Mouse (Mus musculus) kidney, adult 9 months (tissue): ENCODE results near the gene Gm10134.

ENCODE experiments used
- DNase-seq: peaks from one replicate; pipeline ENCODE4 v3.0.0; 2022

The Gm10134 gene

GRCm38 (mm10) chr2:28533901-28534435 is 28.1 kb downstream of the Gm10134 start:
- DNase-seq = no peak

GRCm38 (mm10) chr2:28534436-28535262 is 28.8 kb downstream of the Gm10134 start:
- DNase-seq = no peak

GRCm38 (mm10) chr2:28535263-28535540 is 29.3 kb downstream of the Gm10134 start:
- no peak for DNase-seq

- DNase-seq = no peak
Observed at GRCm38 (mm10) chr2:28535650-28536049, 29.8 kb downstream of the Gm10134 start.

- no peak for DNase-seq
Observed at GRCm38 (mm10) chr2:28536166-28536565, 30.3 kb downstream of the Gm10134 start.

DNA sequence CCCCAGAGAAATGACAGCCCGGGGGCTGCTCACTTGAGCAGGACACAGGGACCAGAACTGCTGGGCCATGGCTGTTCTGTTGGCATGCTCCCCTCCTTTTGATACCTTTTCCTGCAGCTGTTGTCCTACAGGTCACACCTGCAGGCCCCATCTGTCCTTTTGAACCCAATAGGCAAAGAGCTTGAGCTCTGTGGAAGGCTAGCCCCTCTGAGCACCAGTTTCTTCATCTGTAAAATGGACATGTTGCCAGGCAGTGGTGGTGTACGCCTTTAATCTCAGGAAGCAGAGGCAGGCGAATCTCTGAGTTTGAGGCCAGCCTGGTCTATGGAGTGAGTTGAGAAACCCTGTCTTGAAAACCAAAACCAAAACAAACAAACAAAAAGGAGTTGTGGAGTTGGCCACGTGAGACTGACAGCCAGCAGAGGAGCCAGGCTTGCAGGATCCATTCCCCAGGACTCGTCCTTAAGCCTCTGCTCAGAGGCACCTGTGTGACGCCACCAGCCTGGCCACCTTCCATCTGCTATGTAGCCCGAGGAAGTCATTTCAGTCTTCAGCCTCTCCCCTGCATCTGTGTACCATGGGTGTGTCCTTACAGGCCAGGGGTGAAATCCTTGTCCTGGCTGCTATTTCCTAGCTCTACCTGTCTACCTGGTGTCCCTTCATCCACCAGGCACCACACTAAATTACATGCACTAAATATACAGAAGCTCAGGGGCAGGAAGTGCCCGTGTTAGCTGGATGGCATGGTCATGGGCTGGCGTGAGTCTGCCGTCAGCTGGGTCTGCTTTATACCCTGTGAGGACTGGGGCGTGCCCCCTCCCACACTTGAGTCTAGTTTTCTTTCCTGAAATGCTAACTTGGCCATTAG is 31.1 kb downstream of the Gm10134 start:
- DNase-seq = no peak

GRCm38 (mm10) chr2:28537634-28537920 is 31.7 kb downstream of the Gm10134 start:
- no peak for DNase-seq

DNA sequence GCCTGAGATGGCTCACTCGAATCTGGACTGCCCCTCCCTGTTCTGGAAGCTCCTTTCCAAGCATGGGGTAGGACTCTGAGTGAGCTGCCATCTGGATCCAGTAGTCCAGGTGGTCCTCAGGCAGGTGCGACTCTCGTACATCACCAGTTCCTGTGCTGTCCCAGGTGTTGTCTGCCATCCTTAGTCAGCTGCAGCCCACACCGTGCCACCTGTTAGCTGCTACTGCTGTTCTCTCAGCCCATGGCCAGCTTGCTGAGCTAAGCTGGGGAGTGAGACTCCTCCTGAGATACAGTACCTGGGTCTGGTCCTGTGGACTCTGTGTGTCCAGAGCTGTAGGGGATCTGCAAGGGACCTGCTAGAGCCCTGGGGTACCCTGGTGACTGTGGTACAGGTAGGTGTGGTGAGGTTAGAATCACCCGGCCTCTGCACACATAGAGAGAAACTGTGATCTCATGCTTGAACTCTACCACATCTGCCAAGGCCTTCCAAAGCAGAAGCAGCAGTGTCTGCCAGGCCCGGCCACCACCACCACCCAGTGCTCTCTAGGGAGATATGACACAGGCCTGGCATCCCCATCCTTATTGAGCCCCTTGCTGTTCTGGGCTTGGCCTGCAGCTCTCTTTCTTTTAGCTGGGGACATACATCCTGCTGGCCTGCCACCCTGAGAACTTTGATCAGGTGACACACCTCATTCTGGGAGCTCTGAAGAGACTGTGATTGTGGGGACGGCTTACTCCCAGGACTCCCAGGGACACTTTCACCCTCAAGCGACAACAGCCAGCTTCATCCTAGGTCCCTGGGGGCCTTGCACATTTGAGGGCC is 32.3 kb downstream of the Gm10134 start:
- DNase-seq = no peak

DNA sequence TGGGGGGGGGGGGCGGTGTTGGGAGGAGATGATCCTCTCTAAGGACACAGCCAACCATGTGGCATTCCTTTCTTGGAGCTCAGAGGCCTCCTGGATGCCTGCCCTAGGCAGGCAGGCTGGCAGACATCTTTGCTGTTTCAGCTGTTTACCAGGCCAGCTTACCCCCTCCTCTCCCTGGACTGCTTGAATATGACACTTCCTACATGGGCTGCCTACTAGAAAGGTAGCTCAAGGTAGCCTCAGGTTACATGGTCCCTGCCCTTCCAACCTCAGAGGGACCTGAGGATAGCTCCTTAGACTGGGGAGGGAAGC is 32.9 kb downstream of the Gm10134 start:
- no peak for DNase-seq

DNA sequence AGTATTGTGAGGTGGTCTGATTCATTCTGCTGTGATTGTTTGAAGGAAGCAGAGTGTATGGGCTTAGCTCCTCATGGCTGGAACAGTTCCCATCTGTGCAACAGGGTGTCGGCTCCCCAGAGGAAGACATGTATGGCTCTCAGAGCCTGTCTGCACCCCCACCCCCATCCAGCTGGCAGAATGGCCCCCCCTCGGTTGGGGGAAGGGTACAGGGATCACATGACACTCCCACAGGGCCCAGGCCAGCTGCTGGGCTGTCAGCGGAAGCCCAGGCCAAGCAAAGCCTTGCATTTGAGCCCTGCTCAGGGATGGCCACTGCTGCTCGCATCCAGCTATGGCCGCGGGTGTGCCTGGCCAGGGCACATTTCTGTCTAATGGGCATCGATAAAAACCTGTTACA is 33.3 kb downstream of the Gm10134 start:
- peak; percentile 47 for DNase-seq

GRCm38 (mm10) chr2:28539949-28540348 is 34.1 kb downstream of the Gm10134 start:
- no peak for DNase-seq

GRCm38 (mm10) chr2:28540587-28541227 is 34.8 kb downstream of the Gm10134 start:
- DNase-seq = no peak

DNA sequence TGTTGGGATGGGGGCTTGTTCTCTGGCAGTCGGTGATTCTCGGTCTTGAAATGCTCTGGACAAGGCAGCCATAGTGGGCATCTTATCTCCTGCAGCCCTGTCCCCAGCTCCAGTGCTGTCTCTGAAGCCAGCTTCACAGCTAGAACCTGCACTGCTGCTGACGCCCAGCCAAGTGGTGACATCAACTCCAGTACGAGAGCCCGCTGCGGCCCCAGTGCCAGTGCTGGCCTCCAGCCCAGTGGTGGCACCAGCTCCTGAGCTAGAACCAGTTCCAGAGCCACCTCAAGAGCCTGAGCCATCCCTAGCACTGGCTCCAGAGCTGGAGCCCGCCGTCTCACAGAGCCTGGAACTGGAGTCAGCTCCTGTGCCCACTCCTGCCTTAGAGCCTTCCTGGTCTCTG is 38.0 kb downstream of the Gm10134 start:
- DNase-seq = no peak

DNA sequence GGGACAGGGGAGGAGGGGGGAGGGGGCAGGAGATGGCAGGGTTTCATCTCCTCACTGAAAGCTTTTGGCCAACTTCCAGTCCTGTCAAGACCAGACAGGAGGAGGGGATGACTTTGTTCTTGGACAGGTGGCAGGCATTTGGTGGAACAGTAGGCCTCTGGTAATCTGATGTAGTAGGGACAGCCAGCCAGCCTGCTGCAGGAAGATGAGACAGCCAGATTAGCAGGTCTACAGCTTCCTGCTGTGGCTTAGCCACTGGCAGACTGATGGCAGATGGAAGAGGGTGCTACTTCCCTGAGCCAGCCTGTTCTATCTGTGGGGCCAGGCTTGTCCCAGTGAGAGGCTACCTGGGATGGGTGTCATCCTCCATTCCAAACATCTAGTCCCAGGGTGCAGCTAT is 40.1 kb downstream of the Gm10134 start:
- DNase-seq = no peak

DNA sequence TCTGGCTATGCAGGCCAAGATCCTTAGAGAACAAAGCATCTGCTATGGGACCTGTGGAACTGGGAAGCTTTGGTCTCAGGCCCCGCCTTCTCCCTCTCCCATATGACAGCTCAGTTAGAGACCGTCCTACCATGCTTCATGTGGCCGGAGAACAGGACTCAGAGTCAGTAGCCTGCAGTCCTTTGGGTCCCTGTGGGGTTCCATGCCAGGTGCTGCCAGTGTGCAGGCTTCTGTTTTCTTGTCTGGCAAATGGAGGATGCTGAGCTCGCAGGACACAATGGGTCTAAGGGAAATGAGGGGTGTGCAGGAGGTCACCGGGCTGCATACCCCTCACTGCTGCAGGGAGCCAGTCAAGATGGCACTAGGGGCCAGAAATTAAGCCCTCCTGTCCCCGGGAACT is 40.7 kb downstream of the Gm10134 start:
- no peak for DNase-seq

DNA sequence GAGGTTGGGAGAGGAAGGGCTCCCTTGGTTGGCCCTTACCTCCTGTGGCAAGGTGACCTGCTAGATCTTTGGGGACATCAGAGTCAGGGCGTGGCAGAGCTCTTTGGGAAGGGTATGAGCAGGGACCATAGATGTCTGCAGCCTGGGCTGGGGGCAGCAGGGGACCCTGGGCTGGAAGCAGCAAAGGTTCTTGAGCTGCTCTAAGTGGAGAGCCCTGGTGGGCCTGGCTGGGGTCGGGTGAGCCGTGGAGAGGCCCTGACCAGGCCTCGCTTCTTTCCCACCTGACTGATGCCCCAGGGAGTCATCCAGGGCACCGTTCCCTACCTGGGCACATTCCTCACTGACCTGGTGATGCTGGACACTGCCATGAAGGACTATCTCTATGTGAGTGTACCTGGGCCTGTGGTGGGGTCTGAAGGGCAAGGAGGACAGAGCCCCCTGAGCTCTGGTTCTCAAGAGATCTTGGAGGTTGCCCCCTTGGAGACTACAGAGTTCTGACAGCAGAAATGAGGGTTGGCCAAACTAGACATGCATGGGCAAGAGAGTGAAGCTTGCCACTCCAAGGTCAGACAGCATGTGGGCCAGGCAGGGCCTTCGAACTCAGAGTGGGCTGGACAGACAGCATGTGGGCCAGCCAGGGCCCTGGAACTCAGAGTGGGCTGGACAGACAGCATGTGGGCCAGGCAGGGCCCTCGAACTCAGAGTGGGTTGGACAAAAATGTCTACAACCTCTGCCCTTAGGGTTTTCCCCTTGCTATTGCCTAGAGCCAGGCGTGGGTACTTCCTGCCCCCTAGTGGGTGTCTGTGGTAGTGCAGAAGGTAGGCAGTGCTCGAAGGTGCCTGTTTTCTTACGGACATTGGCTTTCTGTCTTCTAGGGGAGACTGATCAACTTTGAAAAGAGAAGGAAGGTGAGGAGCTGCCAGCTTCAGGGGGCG is 41.6 kb downstream of the Gm10134 start:
- peak; percentile 90 for DNase-seq

DNA sequence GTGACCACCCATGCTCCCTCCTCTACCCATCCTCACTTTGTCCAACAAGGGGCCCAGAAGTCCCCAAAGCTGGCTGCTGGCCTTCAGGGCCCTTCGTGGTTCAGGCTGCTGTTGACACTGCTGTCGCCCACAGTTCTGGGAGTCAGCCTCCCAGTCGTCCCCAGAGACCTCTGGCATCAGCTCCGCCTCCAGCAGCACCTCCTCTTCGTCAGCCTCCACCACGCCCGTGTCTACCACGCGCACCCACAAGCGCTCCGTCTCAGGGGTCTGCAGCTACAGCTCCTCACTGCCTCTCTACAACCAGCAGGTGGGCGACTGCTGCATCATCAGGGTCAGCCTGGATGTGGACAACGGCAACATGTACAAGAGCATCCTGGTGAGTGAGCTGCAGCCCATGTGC is 43.3 kb downstream of the Gm10134 start:
- no peak for DNase-seq

DNA sequence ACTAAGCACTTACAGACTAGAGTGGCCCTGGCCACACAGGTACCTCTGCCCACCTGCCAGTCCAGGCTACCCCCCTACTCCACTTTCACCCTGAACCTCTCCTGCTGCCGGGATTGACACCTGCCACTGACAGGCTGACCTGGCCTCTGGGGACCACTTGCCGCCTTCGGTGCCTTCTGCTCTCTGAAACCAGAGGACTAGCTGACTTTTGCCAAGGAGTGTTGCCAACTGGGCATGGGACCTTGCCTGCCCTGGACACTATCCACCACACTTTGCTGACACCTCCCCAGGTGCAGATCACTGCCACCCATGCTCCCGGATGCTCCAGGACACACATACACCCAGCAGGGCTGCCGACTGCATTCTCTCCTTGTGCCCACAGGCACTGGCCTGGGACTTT is 46.4 kb downstream of the Gm10134 start:
- DNase-seq = no peak
